Mouse (Mus musculus) spleen, postnatal 10 days (tissue): Measurements from ENCODE around the gene Nudt22.

ENCODE experiments used
- DNase-seq, 2 experiments: peaks; one replicate each; pipeline ENCODE4 v3.0.0; 2021 to 2022; ENCODE audit warnings: low spot score in 2 of 2

Gene Nudt22

DNA sequence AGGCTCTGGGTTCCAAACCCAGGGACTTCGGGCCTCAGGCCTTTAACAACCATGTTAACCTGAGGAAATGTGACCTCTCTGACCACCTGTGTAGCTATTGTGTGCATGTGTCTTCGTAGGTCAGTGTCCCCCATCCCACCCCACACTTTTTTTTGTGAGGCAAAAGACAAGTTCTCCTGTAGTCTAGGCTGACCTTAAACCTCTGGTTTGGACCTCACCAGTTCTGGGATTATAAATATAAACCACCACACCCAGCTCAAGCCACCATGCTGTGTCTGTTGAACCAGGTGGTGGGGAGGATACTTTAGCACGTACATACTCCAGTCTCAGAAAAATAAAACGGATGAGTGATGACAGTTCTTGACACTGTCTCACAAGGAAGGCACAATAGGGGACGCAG, 46.0 kb downstream of the Nudt22 start:
- no peak for DNase-seq

DNA sequence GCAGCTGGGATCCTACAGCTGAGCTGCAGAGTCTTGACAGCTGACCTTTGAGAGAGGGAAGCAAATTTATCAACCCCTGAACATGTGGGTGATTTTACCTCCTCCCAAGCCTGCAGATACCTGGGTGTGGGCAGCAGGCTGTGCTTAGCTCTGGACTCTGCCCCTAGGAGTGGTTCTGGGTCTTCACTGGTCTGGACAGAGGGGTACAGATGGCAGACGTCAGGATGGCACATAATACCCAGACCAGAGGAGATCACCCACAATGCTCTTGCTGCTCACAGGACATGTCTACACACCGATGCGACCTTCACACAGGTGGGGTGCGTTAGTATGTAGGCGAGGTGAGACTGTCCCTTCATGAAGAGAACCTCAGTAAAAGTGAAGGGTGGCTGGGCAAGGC, 46.4 kb downstream of the Nudt22 start:
- no peak for DNase-seq

DNA sequence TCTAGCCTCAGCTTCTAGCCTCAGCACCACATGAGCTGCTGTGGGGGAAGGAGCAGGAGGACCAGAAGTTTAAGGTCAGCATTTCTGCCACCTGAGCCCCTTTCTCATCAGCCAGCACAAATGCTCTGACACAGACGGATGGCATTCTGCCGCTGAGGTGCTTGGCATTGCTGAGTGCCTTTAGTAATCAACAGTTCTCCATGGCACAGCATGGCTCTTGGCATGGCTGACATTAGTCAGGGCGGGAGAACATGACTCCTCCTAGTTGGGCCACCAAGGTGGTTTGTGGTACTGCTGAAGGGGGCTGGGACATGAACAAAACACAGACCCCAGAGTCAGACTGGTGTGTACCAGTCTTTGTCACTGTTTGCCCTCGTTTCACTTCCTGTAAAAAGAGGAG, 47.7 kb downstream of the Nudt22 start:
- no peak for DNase-seq

DNA sequence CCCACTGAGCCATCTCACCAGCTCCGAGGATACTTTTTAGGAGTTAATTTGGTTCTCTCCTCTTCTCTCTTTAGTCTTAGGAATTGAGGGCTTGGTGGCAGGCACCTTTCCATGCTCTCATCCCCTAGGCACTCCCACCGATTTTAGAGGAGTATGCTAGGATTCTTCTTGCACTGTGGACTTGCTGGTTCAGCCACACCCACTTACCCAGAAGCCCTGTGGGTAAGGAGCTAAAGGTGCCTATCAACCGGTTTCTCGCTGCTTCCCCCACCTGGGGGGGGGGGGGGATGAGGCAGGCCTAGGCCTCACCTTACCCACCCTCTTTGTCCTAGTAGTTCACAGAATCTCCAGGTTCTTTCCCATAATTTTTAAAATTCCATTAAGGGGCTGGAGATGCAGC, 48.2 kb downstream of the Nudt22 start:
- no peak for DNase-seq

DNA sequence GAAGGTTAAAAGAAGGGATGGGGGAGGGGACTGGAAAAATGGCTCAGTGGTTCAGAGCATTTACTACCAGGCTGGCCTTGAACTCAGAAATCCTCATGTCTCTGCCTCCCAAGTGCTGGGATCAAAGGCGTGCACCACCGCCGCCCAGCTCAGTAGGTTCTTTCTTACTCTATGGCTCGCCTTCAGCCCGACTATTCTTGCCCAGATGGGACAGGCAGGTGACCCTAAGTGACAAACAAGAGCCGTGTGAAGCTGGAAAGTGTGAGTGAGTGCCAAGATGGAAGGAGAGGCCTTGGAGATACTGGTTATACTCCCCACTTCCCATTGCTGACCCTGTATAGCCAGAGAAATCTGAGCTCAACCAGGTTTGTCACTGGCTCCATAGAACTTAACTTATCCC, 52.2 kb downstream of the Nudt22 start:
- DNase-seq: no peak
